33 mouse cellular contexts compared by ENCODE assay signal in genomic region chr4:33693441-33693840, GRCm38 (mm10).
"Had no signal": no experiment of that assay in that cellular context is flagged by ENCODE, and none has a peak within 500 bp of the region (broad histone marks: within the 10 kb centered on the region; RNA-seq: fewer than 3 reads in every experiment).

No protein-coding gene starts in this region.

- H3K36me3 ChIP-seq: limb, embryonic 10.5 days; limb, embryonic 12.5 days; limb, embryonic 13.5 days; limb, embryonic 15.5 days; liver, embryonic 12.5 days; liver, embryonic 13.5 days; liver, embryonic 15.5 days; lung, embryonic 15.5 days; midbrain, embryonic 10.5 days; midbrain, embryonic 12.5 days; midbrain, embryonic 13.5 days; midbrain, embryonic 15.5 days; neural tube, embryonic 12.5 days; neural tube, embryonic 13.5 days had no signal

- ATAC-seq: liver, embryonic 12.5 days; liver, postnatal 0 days; lung, postnatal 0 days; midbrain, embryonic 13.5 days; midbrain, embryonic 15.5 days; midbrain, embryonic 16.5 days had no signal

- DNase-seq: left cerebral cortex, postnatal 4 days; liver; liver, embryonic 13.5 days; liver, postnatal 0 days; lung, adult 18-20 months; lung, adult 2 months; lung, embryonic 14.5 days; lung, postnatal 10 days; lung, postnatal 14 days; lung, postnatal 36 days; lung, postnatal 4 days; midbrain, embryonic 14.5 days had no signal

- H3K27me3 ChIP-seq: limb, embryonic 12.5 days; limb, embryonic 13.5 days; limb, embryonic 15.5 days; liver, embryonic 12.5 days; liver, embryonic 13.5 days; liver, embryonic 15.5 days; lung, embryonic 15.5 days; megakaryocyte, embryonic 14.5 days; midbrain, embryonic 12.5 days; midbrain, embryonic 13.5 days; midbrain, embryonic 15.5 days; neural tube, embryonic 12.5 days; neural tube, embryonic 13.5 days had no signal

- H3K9me3 ChIP-seq: limb, embryonic 10.5 days; limb, embryonic 12.5 days; limb, embryonic 13.5 days; limb, embryonic 15.5 days; liver, embryonic 12.5 days; liver, embryonic 13.5 days; liver, embryonic 15.5 days; lung, embryonic 15.5 days; midbrain, embryonic 10.5 days; midbrain, embryonic 13.5 days; midbrain, embryonic 15.5 days; neural tube, embryonic 12.5 days had no signal

- H3K4me2 ChIP-seq: limb, embryonic 12.5 days; limb, embryonic 13.5 days; limb, embryonic 15.5 days; liver, embryonic 11.5 days; liver, embryonic 12.5 days; liver, embryonic 13.5 days; liver, embryonic 15.5 days; lung, embryonic 14.5 days; lung, embryonic 15.5 days; midbrain, embryonic 11.5 days; midbrain, embryonic 12.5 days; midbrain, embryonic 13.5 days; midbrain, embryonic 15.5 days; neural tube, embryonic 12.5 days; neural tube, embryonic 13.5 days had no signal

- H3K4me3 ChIP-seq: limb, embryonic 10.5 days; limb, embryonic 12.5 days; limb, embryonic 13.5 days; limb, embryonic 15.5 days; liver, embryonic 12.5 days; liver, embryonic 13.5 days; liver, embryonic 15.5 days; lung, embryonic 15.5 days; megakaryocyte, embryonic 14.5 days; midbrain, embryonic 10.5 days; midbrain, embryonic 12.5 days; midbrain, embryonic 13.5 days; midbrain, embryonic 15.5 days; myocyte; neural tube, embryonic 12.5 days; neural tube, embryonic 13.5 days had no signal

- H3K9ac ChIP-seq: limb, embryonic 12.5 days; limb, embryonic 13.5 days; limb, embryonic 15.5 days; liver, embryonic 12.5 days; liver, embryonic 13.5 days; liver, embryonic 14.5 days; liver, embryonic 15.5 days; liver, postnatal 0 days; lung, embryonic 14.5 days; lung, embryonic 15.5 days; midbrain, embryonic 12.5 days; midbrain, embryonic 13.5 days; midbrain, embryonic 15.5 days; neural tube, embryonic 12.5 days; neural tube, embryonic 13.5 days had no signal

- H3K4me1 ChIP-seq: limb, embryonic 10.5 days; limb, embryonic 12.5 days; limb, embryonic 13.5 days; limb, embryonic 15.5 days; liver, embryonic 12.5 days; liver, embryonic 13.5 days; liver, embryonic 15.5 days; lung, embryonic 15.5 days; megakaryocyte, embryonic 14.5 days; midbrain, embryonic 10.5 days; midbrain, embryonic 12.5 days; midbrain, embryonic 13.5 days; midbrain, embryonic 15.5 days; neural tube, embryonic 12.5 days; neural tube, embryonic 13.5 days had no signal

- H3K27ac ChIP-seq: limb, embryonic 10.5 days; limb, embryonic 12.5 days; limb, embryonic 13.5 days; limb, embryonic 15.5 days; liver, embryonic 12.5 days; liver, embryonic 13.5 days; liver, embryonic 14.5 days; liver, embryonic 15.5 days; lung, embryonic 15.5 days; macrophage; midbrain, embryonic 10.5 days; midbrain, embryonic 12.5 days; midbrain, embryonic 13.5 days; midbrain, embryonic 15.5 days; neural tube, embryonic 12.5 days; neural tube, embryonic 13.5 days had no signal
